Mouse (Mus musculus) lung, postnatal 0 days (tissue): ENCODE measurements at regions not wholly inside any gene's neighbourhood (a gene's known extent, or its start where the extent isn't known, plus 50 kb on each side); places are given as distances from the start of the nearest gene placed in this dataset.

Experiments
- ATAC-seq: fragments of 200-750 bp; cut with Nextera tagmentation; 2 replicates; pipeline ENCODE4 v1.8.0; 2017; ENCODE audit warnings: moderate library complexity
- DNase-seq: peaks from one replicate; pipeline ENCODE4 v3.0.0-alpha.2; 2016; ENCODE audit warnings: low spot score
- H3K27ac ChIP-seq: fragments of 300-500 bp; sonication (generic); 2 replicates; pipeline ENCODE4 v1.5.1; 2014; ENCODE audit warnings: antibody characterized with exemption, mild to moderate bottlenecking, low read length, mixed read lengths
- H3K27me3 ChIP-seq: fragments of 300-500 bp; sonication (generic); replicated peaks from 2 replicates; pipeline ENCODE4 v1.6.1; 2014; ENCODE audit warnings: low read length, mixed read lengths; ENCODE audit not compliant: insufficient read depth
- H3K36me3 ChIP-seq: fragments of 300-500 bp; sonication (generic); 2 replicates; pipeline ENCODE4 v1.6.1; 2014; ENCODE audit warnings: low read length, mixed read lengths; ENCODE audit not compliant: insufficient read depth
- H3K4me1 ChIP-seq: fragments of 300-500 bp; sonication (generic); 2 replicates; pipeline ENCODE4 v1.6.1; 2014; ENCODE audit warnings: antibody characterized with exemption, low read depth, low read length, mixed read lengths; ENCODE audit not compliant: insufficient read depth
- H3K4me2 ChIP-seq: fragments of 300-500 bp; sonication (generic); replicated peaks from 2 replicates; pipeline ENCODE4 v1.6.1; 2014; ENCODE audit warnings: low read depth, mild to moderate bottlenecking, low read length, moderate library complexity, mixed read lengths
- H3K4me3 ChIP-seq: fragments of 300-500 bp; sonication (generic); 2 replicates; pipeline ENCODE4 v1.5.1; 2014; ENCODE audit warnings: low read depth, low read length
- H3K9ac ChIP-seq: fragments of 300-500 bp; sonication (generic); replicated peaks from 2 replicates; pipeline ENCODE4 v1.6.1; 2014; ENCODE audit warnings: low read depth, mild to moderate bottlenecking
- H3K9me3 ChIP-seq: fragments of 300-500 bp; sonication (generic); 2 replicates; pipeline ENCODE4 v1.6.1; 2016; ENCODE audit warnings: low read length, mixed read lengths
- CTCF ChIP-seq: IDR thresholded peaks from 2 replicates; pipeline ENCODE4 v1.5.1; 2016; ENCODE audit warnings: antibody characterized with exemption, mild to moderate bottlenecking
- EP300 ChIP-seq: IDR thresholded peaks from 2 replicates; pipeline ENCODE4 v1.6.1; 2016; ENCODE audit warnings: antibody characterized with exemption, mild to moderate bottlenecking, control low read depth
- WGBS: fragments of 180-500 bp; shearing (Covaris S2); extraction: QIAGEN DNeasy Blood & Tissue Kit; methylation state at CpG from one replicate; pipeline ENCODE4 v1.1.7; 2014; 5-methylcytosine and 5-hydroxymethylcytosine counted together

GRCm38 (mm10) chr8:34478465-34478864 lies 366.9 kb upstream of the Gm10131 start:
- TF ChIP-seq EP300 (no peak), CTCF (no peak)
- Histone ChIP-seq H3K4me3 (no peak overlapping the region), H3K36me3 (no peaks in the 10 kb centered on the region), H3K27ac (no peak overlapping the region; the same call in 1 of the 2 replicates), H3K9ac (no peak overlapping the region), H3K4me1 (no peaks in the 10 kb centered on the region), H3K27me3 (no peaks in the 10 kb centered on the region), H3K4me2 (no peak overlapping the region), H3K9me3 (no peaks in the 10 kb centered on the region)
- 67% methylated on average over 1 of the region's 1 CpGs for WGBS
- DNase-seq (peak; percentile 19), ATAC-seq (peak; percentile 20; the same call in 1 of the 2 replicates)

DNA sequence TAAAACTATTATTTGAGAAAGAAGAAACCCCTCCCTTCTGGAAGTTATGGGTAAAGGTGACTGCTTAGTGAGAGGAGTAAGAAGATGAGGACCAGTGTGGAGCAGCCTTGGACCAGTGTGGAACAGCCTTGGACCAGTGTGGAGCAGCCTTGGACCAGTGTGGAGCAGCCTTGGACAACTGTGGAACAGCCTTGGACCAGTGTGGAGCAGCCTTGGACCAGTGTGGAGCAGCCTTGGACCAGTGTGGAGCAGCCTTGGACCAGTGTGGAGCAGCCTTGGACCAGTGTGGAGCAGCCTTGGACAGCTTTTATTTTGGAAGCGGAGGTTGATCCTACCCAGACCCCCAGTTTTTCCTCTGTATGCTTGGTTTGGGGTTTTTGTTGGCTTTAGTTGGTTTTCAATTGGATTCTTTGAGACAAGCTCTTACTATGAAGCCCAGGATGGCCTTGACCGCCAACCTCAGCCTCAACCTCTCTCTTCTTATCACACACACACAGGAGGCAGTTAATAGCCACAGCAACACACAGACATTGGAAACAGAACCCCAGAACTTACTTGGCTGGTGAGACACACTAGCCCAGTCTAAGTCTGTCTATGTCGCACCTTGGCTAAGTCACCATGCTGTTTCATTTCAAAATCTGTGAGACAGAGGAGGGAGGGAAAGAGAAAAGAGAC lies 364.7 kb upstream of the Gm10131 start:
- H3K27me3 ChIP-seq = no peaks in the 10 kb centered on the region
- no peak overlapping the region for H3K27ac ChIP-seq
- H3K9me3 ChIP-seq = no peaks in the 10 kb centered on the region
- TF ChIP-seq EP300 (no peak), CTCF (no peak)
- H3K36me3 ChIP-seq = no peaks in the 10 kb centered on the region
- no peak overlapping the region for H3K4me2 ChIP-seq
- no peak overlapping the region for H3K9ac ChIP-seq
- ATAC-seq (no peak), DNase-seq (no peak)
- H3K4me1 ChIP-seq = peaks cover 5% of the 10 kb centered on the region; the same call in 1 of the 2 replicates
- no peak overlapping the region for H3K4me3 ChIP-seq
- 93% methylated on average over 3 of the region's 3 CpGs for WGBS

DNA sequence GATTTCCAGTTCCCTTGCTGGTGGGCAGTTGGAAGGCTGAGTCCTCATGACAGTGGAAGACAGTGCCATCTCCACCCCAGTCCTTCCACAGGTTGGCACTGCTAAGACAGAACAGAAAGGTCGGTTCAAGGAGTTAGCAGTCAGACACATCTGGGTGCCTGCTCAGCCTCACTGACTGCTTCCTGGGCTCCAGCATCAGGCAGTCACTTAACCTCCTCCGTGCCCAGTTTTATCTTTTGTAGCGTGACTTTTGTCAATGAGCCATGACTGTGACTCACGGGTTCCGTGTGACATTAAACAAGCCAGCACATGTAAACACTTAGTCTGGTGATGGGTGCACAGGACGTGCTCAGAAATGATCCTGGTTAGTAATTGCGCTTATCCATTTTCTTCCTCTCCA lies 363.1 kb upstream of the Gm10131 start:
- Histone ChIP-seq H3K36me3 (no peaks in the 10 kb centered on the region), H3K27me3 (no peaks in the 10 kb centered on the region), H3K4me3 (no peak overlapping the region), H3K9ac (no peak overlapping the region), H3K9me3 (no peaks in the 10 kb centered on the region), H3K4me2 (no peak overlapping the region), H3K27ac (no peak overlapping the region), H3K4me1 (peaks cover 5% of the 10 kb centered on the region; the same call in 1 of the 2 replicates)
- ATAC-seq (peak; percentile 47), DNase-seq (peak; percentile 48)
- WGBS = 41% methylated on average over 7 of the region's 7 CpGs
- TF ChIP-seq CTCF (no peak), EP300 (0 out of 2 replicates have a peak, but pooled peaks have one; percentile 15)

- ATAC-seq = no peak
- Histone ChIP-seq H3K9ac (no peak overlapping the region), H3K4me2 (no peak overlapping the region)
Observed at GRCm38 (mm10) chr8:34473769-34474168, 362.2 kb upstream of the Gm10131 start.

GRCm38 (mm10) chr8:34473301-34473700 lies 361.8 kb upstream of the Gm10131 start:
- Histone ChIP-seq H3K4me3 (no peak overlapping the region), H3K36me3 (no peaks in the 10 kb centered on the region), H3K27ac (no peak overlapping the region), H3K9me3 (no peaks in the 10 kb centered on the region), H3K9ac (no peak overlapping the region), H3K27me3 (no peaks in the 10 kb centered on the region), H3K4me1 (peaks cover 5% of the 10 kb centered on the region; the same call in 1 of the 2 replicates), H3K4me2 (no peak overlapping the region)
- ATAC-seq = no peak
- TF ChIP-seq CTCF (no peak), EP300 (no peak)
- WGBS = 33% methylated on average over 1 of the region's 1 CpGs
- DNase-seq = no peak

More at GRCm38 (mm10) chr8:34473769-34474168, 362.2 kb upstream of the Gm10131 start:
- no peaks in the 10 kb centered on the region for H3K9me3 ChIP-seq
- H3K27ac ChIP-seq = no peak overlapping the region
- no peak overlapping the region for H3K4me3 ChIP-seq
- 55% methylated on average over 10 of the region's 10 CpGs for WGBS
- H3K27me3 ChIP-seq = no peaks in the 10 kb centered on the region
- TF ChIP-seq CTCF = no peak
- no peak for DNase-seq
- H3K36me3 ChIP-seq = no peaks in the 10 kb centered on the region
- H3K4me1 ChIP-seq = peaks cover 5% of the 10 kb centered on the region; the same call in 1 of the 2 replicates

DNA sequence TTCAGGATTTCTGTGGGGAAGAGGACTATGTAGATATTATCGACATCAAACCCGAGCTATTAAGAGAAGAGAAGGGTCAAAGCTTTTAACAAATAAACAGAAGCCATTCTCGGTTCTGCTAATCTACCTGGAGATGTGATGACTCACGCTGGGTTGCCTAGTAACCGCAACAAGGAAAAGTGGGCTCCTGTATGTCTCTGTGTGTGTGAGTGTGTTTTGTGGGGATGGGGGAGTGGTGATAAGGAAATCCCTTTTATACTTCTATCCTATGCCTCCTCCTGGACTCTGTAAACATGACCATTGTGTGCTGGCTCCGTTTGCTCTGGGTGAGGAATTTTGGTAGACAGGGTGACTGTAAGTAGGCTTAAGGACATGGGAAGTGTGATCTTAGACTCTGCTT lies 361.3 kb upstream of the Gm10131 start:
- 21% methylated on average over 6 of the region's 6 CpGs for WGBS
- Histone ChIP-seq H3K27me3 (no peaks in the 10 kb centered on the region), H3K4me2 (no peak overlapping the region), H3K4me3 (no peak overlapping the region), H3K36me3 (no peaks in the 10 kb centered on the region), H3K27ac (no peak overlapping the region), H3K9ac (no peak overlapping the region), H3K4me1 (peaks cover 5% of the 10 kb centered on the region; the same call in 1 of the 2 replicates), H3K9me3 (no peaks in the 10 kb centered on the region)
- DNase-seq (peak; percentile 40), ATAC-seq (peak; percentile 54)
- TF ChIP-seq CTCF = no peak
- no peak for TF ChIP-seq EP300
